Mouse (Mus musculus): ENCODE measurements around the gene Rassf6. TPM values are rescaled to one million over a fixed set of nuclear protein-coding genes. Genes with fewer than 3 reads are reported as not detected.

The Rassf6 gene
- total and polyA plus RNA-seq, 3 experiments = 15.1 to 24.5 (median 18.3) TPM

- dilution Hi-C loops (cut with MboI; ENCODE audit: extremely low pct_ligation_motif_present, extremely low pct_unique_long_range_greater_than_20kb, low sequenced_read_pairs) = no loop called here
These were observed 62.7 kb downstream of the Rassf6 start for GRCm38 (mm10) chr5:90577751-90578150.

GRCm38 (mm10) chr5:90571216-90571615 is 69.2 kb downstream of the Rassf6 start:
- no peak for DNase-seq (ENCODE audit: extremely low read depth)
- no peaks in the 10 kb centered on the region for H3K36me3 ChIP-seq (replicated peaks in 1 of 2; ENCODE audit: control insufficient read depth in 1 of 2, insufficient read depth in 1 of 2, low read length in 1 of 2)
- H3K4me3 ChIP-seq (replicated peaks in 1 of 3; ENCODE audit: low read depth in 2 of 3, low read length in 2 of 3, poor library complexity in 1 of 3) = no peak overlapping the region
- in situ Hi-C loops (cut with MboI; ENCODE audit: low pct_ligation_motif_present, low pct_unique_long_range_greater_than_20kb, low sequenced_read_pairs) (no loop called here), dilution Hi-C loops (cut with MboI; ENCODE audit: extremely low pct_ligation_motif_present, extremely low pct_unique_long_range_greater_than_20kb, low sequenced_read_pairs) (no loop called here)
- no peaks in the 10 kb centered on the region for H3K79me2 ChIP-seq (replicated peaks; ENCODE audit: control insufficient read depth, extremely low read depth, insufficient read depth, poor library complexity, severe bottlenecking)
- no peaks in the 10 kb centered on the region for H3K9me3 ChIP-seq (replicated peaks; ENCODE audit: low read length)
- no peaks in the 10 kb centered on the region for H3K27me3 ChIP-seq (replicated peaks)
- H3K4me2 ChIP-seq (ENCODE audit: insufficient read depth, low read depth, poor library complexity, severe bottlenecking) = no peak overlapping the region
- H3K27ac ChIP-seq (ENCODE audit: insufficient read depth, low read depth) = no peak overlapping the region
- H3K9ac ChIP-seq (ENCODE audit: insufficient read depth, low read depth) = no peak overlapping the region
- no peak for TF ChIP-seq CHD2 (IDR thresholded peaks at IDR 0.05; ENCODE audit: low read length)
- TF ChIP-seq E2F4 (IDR thresholded peaks at IDR 0.05; ENCODE audit: insufficient replicate concordance, low read depth, low read length) = no peak
- TF ChIP-seq BHLHE40 (IDR thresholded peaks at IDR 0.05; ENCODE audit: low read depth, low read length) = no peak
- TF ChIP-seq CTCF (conservative IDR thresholded peaks at IDR 0.05 in 1 of 2, IDR thresholded peaks at IDR 0.05 in 1 of 2; ENCODE audit: low read depth in 2 of 2, low read length in 2 of 2) = no peak
- TF ChIP-seq ELF1 (IDR thresholded peaks at IDR 0.05; ENCODE audit: low read depth, low read length) = no peak
- no peak for TF ChIP-seq ETS1 (conservative IDR thresholded peaks at IDR 0.05; ENCODE audit: low read depth, low read length)
- no peak for TF ChIP-seq MAX (IDR thresholded peaks at IDR 0.05; ENCODE audit: low read length)
- TF ChIP-seq CHD1 (IDR thresholded peaks at IDR 0.05; ENCODE audit: low read depth, low read length) = no peak
- TF ChIP-seq NELFE (IDR thresholded peaks at IDR 0.05; ENCODE audit: low read depth, low read length) = no peak
- TF ChIP-seq MAZ (IDR thresholded peaks at IDR 0.05; ENCODE audit: low read depth, low read length) = no peak
- TF ChIP-seq ZKSCAN1 (IDR thresholded peaks at IDR 0.05; ENCODE audit: borderline replicate concordance, low read depth, low read length) = no peak
- TF ChIP-seq SMC3 (IDR thresholded peaks at IDR 0.05; ENCODE audit: low read depth, low read length) = no peak
- no peak for TF ChIP-seq USF2 (conservative IDR thresholded peaks at IDR 0.05; ENCODE audit: low read depth, low read length)
- TF ChIP-seq TCF12 (IDR thresholded peaks at IDR 0.05; ENCODE audit: low read depth, low read length) = no peak
- TF ChIP-seq POLR2AphosphoS2 (IDR thresholded peaks at IDR 0.05; ENCODE audit: low read depth, low read length) = no peak
- TF ChIP-seq ZNF384 (IDR thresholded peaks at IDR 0.05; ENCODE audit: low read depth, low read length) = no peak
- no peak for TF ChIP-seq RAD21 (IDR thresholded peaks at IDR 0.05; ENCODE audit: low read depth, low read length)
- peaks cover 3 to 19% of the 10 kb centered on the region in 2 experiments; a peak in 3 of 4 replicates for H3K4me1 ChIP-seq (ENCODE audit: control insufficient read depth in 1 of 2, insufficient read depth in 2 of 2)

More at GRCm38 (mm10) chr5:90577751-90578150, 62.7 kb downstream of the Rassf6 start:
- peaks cover 3 to 15% of the 10 kb centered on the region in 2 experiments; a peak in 3 of 4 replicates for H3K4me1 ChIP-seq (ENCODE audit: control insufficient read depth in 1 of 2, insufficient read depth in 2 of 2)
- in situ Hi-C loops (cut with MboI; ENCODE audit: low pct_ligation_motif_present, low pct_unique_long_range_greater_than_20kb, low sequenced_read_pairs) = no loop called here
- TF ChIP-seq SIN3A (IDR thresholded peaks at IDR 0.05; ENCODE audit: low read length) (no peak), CHD1 (IDR thresholded peaks at IDR 0.05; ENCODE audit: low read depth, low read length) (no peak), RCOR1 (conservative IDR thresholded peaks at IDR 0.05; ENCODE audit: low read depth, low read length) (no peak), NRF1 (IDR thresholded peaks at IDR 0.05; ENCODE audit: low read depth, low read length) (no peak), USF1 (IDR thresholded peaks at IDR 0.05; ENCODE audit: low read depth, low read length) (no peak), ZNF384 (IDR thresholded peaks at IDR 0.05; ENCODE audit: low read depth, low read length) (no peak), MAFK (IDR thresholded peaks at IDR 0.05; ENCODE audit: insufficient replicate concordance, low read length) (no peak), MAZ (IDR thresholded peaks at IDR 0.05; ENCODE audit: low read depth, low read length) (no peak), NELFE (IDR thresholded peaks at IDR 0.05; ENCODE audit: low read depth, low read length) (no peak), HCFC1 (IDR thresholded peaks at IDR 0.05; ENCODE audit: low read depth, low read length) (no peak), MYC (IDR thresholded peaks at IDR 0.05; ENCODE audit: low read depth, low read length) (no peak), PAX5 (IDR thresholded peaks at IDR 0.05; ENCODE audit: low read length) (no peak)
- DNase-seq (ENCODE audit: extremely low read depth) = no peak
- no peak overlapping the region for H3K27ac ChIP-seq (ENCODE audit: insufficient read depth, low read depth)
- H3K4me2 ChIP-seq (ENCODE audit: insufficient read depth, low read depth, poor library complexity, severe bottlenecking) = no peak overlapping the region
- H3K9ac ChIP-seq (ENCODE audit: insufficient read depth, low read depth) = no peak overlapping the region
- no peaks in the 10 kb centered on the region for H3K9me3 ChIP-seq (replicated peaks; ENCODE audit: low read length)
- no peak overlapping the region for H3K4me3 ChIP-seq (replicated peaks in 1 of 3; ENCODE audit: low read depth in 2 of 3, low read length in 2 of 3, poor library complexity in 1 of 3)
- H3K79me2 ChIP-seq (replicated peaks; ENCODE audit: control insufficient read depth, extremely low read depth, insufficient read depth, poor library complexity, severe bottlenecking) = no peaks in the 10 kb centered on the region
- H3K27me3 ChIP-seq (replicated peaks) = no peaks in the 10 kb centered on the region
- no peaks in the 10 kb centered on the region for H3K36me3 ChIP-seq (replicated peaks in 1 of 2; ENCODE audit: control insufficient read depth in 1 of 2, insufficient read depth in 1 of 2, low read length in 1 of 2)

Measured in CH12.LX (cell line).